Mouse (Mus musculus) lung, adult 18-20 months (tissue): ENCODE measurements around the gene Tnr.

Experiments
- DNase-seq, 2 experiments: peaks; one replicate each; pipeline ENCODE4 v3.0.0; 2022; ENCODE audit warnings: mixed read lengths in 2 of 2

Gene Tnr

GRCm38 (mm10) chr1:159566046-159566445 lies 42.5 kb downstream of the Tnr start:
- no peak for DNase-seq

DNA sequence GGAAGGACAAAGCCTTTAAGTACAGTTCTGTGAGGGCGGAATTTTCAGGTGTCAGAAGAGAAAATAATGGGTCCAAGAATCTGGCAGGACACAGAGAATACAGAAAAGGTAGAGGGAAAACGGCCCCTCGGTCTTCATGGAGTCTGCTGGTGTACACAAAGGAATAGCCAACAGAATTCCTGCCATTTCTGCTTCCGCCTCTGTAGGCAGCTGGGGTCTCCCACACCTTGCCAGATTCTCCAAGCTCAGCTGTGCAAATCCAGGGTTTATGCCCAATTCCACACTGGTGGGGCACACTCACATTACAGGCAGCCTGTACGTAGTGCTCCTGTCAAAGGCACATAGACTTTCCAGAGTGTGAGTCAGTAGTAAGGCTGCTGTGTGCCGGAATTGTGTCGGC lies 43.6 kb downstream of the Tnr start:
- DNase-seq: no peak

- DNase-seq: peak in 1 of 2 experiments; percentile 7
Observed at GRCm38 (mm10) chr1:159570270-159570669, 46.7 kb downstream of the Tnr start.

- DNase-seq: no peak
Observed at GRCm38 (mm10) chr1:159570831-159571230, 47.3 kb downstream of the Tnr start.

DNA sequence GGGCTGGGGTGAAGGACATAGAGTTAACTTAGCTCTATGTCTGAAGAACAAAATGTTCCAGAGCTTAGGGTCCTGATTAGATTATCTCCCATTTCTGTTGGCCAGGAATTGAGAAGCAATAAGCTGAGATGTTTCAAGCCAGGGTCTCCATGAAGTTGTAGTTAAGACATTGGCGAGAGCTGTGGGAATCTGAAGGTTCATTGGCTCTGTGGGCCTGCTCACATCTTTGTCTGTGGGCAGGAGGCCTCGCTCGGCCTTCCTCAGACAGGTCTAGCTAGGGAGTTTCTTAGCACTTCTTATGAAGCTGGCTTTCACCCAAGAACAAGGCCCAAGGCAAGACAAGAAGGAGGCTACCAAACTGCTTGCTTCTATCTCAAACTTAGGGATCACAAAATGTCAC lies 48.4 kb downstream of the Tnr start:
- DNase-seq: no peak

GRCm38 (mm10) chr1:159573116-159573515 lies 49.5 kb downstream of the Tnr start:
- DNase-seq: no peak

- no peak for DNase-seq
Observed at GRCm38 (mm10) chr1:159574661-159575060, 51.1 kb downstream of the Tnr start.

- DNase-seq: no peak
Observed at GRCm38 (mm10) chr1:159576246-159576645, 52.7 kb downstream of the Tnr start.

DNA sequence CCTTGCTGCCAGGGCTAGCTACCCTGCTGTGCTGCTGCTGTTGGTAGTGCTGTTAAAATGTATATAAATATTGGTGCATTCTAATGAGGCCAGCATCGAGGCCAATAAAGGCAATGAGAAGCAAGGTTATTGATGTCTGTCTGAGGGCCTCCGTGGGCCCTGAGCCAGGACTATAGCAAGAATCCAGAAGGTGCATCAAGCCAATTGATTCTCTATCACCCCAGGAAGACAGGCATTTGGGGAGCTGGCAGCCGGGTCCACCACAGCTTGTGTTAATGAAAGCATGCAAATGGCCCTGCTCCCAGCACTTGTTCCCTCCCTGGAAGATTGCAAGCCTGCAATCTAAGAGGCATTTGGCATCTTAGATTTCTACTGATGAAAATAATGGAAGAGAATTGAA lies 54.8 kb downstream of the Tnr start:
- no peak for DNase-seq

GRCm38 (mm10) chr1:159580335-159580921 lies 56.9 kb downstream of the Tnr start:
- DNase-seq: no peak

DNA sequence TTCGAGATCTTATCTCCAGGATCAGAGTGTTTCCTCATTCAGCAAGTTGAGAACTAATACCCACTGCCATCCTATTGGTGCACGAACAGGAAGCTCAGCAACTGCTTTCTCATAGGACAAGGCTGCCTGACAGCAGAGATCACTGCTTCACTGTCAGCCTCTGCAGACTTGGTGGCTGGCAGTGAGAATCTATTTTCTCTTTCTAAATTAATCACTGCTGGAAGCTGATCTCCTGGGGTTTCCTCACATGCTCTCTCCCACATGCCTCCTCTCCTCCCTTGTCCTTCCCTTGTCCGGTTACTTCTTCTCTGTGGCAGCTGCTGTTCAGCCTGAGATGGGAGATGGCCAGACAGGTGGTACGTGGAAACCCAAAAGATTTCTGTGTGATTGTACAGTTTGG lies 60.3 kb downstream of the Tnr start:
- DNase-seq: no peak

- DNase-seq: no peak
Observed at GRCm38 (mm10) chr1:159588741-159589140, 65.2 kb downstream of the Tnr start.

DNA sequence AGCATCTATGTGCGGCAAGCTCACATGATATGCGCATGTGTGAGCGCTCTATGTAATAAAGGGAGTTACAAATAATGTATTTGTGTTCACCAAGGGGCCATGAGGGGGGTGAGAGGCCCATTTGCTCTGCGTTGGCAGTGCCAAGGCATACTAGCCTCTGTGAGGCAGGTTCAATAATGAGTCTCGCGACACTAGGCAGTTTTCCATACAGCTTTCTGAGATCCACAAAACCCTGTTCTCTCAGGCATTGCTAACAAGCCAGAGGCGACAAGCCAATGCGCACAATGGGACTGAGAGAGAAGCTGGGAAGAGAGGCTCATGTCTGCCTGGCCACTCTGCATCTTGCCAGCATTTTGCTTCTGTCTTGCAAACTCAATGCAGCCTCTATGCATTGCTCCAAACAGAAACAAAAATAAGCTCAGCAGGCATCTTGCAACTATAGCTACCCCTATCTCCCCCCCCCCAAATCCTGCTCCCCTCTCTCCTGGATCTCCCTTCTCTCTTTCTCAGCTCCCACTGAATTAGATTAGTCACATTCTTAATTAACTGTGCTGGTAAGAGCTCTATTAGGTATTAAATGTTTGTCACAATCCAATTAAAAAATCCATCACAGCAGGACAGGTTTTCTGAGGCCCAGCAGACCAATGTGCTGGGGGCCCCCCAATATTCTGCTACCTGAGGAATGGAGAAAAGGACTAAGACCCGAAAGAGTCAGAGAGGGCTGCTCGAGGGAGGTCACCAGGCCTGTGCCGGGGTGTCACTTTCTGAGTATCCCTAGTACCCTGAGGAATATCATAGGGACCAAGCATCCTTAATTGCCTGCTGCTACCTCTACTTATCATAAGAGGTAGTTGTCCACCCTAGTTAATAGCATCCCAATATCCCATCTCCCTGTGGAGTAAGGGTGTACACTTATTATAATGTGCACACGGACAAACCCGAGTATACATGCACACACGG lies 70.8 kb downstream of the Tnr start:
- DNase-seq: no peak

DNA sequence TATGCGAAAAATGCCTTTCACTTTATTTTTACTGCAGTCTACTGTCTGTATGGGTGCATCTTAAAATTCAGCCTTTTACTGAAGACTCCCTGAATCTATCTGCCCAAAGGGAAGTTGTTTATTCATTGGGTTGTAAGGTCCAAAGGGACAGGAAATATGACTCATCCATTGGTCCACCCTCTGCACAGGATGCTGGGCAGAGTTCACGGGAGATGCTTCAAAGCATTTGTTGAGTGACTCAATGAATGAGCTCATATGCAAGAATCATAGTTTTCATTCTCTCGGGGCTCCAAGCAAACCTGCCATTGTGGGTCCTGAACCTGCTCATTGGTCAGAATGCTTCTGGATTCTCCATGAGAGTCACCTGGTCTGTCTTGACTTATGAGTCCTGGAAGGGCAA lies 72.2 kb downstream of the Tnr start:
- no peak for DNase-seq

- no peak for DNase-seq
Observed at GRCm38 (mm10) chr1:159596640-159597039, 73.1 kb downstream of the Tnr start.

DNA sequence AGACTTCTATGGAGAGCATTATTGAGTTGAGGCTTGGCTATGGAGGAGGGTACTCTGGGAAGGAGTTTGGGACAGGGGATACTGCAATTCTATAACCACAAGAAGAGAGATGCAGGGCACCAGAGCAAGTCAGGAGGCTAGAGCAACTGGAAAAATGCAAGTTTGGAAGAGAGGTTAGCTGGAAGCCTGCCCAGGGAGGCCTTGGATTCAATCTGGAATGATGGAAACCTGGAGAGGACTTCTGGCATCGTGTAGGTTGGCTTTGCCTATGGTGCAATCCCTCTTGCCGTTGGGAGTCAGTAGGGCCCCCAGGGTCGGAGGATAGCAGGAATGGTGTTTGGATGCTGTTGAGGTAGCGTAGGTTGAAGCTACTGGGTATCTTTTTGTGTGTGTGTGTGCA lies 90.0 kb downstream of the Tnr start:
- DNase-seq: no peak

- no peak for DNase-seq
Observed at GRCm38 (mm10) chr1:159614062-159614601, 90.6 kb downstream of the Tnr start.

DNA sequence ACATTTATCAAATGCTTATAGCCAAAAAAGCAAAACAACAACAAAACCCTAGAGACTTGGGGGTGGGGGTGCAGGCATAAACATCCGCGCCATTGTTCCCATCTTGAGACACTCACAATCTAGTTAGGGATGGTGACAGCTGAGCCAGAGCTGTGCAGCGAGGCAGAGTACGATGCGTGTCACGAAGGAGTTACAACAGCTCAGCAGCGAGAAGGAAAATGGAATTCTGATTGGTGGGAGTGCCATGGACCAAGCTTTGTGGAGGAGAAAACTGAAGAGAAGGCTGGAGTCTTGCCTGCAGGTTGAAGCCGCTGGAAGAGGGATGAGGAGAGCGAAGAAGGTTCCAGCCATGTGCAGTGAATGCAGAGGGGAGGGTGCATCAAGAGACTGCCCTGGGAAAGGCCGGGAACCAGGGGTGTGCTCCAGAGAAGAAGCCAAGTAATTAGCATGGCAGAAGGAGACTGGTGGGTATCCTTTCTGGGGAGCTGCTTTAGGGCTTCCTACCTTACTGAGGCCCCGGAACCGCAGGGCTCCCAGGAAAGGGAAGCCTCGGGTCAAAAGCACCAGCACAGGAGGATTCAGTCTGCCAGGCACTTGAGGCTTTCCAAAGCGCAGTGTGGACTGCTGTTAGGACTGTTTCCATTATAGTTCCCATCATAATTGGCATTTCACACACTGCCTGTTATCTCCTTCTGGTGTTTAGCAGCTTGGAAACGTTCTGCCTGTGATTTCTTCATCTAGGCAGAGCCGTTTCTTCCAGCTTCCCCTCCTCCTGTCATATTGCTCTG lies 91.3 kb downstream of the Tnr start:
- DNase-seq: no peak

GRCm38 (mm10) chr1:159615686-159616085 lies 92.1 kb downstream of the Tnr start:
- DNase-seq: no peak

GRCm38 (mm10) chr1:159619205-159619604 lies 95.6 kb downstream of the Tnr start:
- DNase-seq: no peak

GRCm38 (mm10) chr1:159621321-159621720 lies 97.8 kb downstream of the Tnr start:
- no peak for DNase-seq

- DNase-seq: no peak
Observed at GRCm38 (mm10) chr1:159629119-159629518, 105.5 kb downstream of the Tnr start.
